Mouse (Mus musculus): Measurements from ENCODE around the gene AI661453.

AI661453 gene

GRCm38 (mm10) chr17:47504941-47505346 is 68.5 kb downstream of the AI661453 start, which contains the start of gene Ccnd3:
Gene Ccnd3 (plus strand): TSS chr17:47505051.
- no peak for DNase-seq

- no peak for DNase-seq
These were observed 69.2 kb downstream of the AI661453 start for GRCm38 (mm10) chr17:47505566-47505965.

GRCm38 (mm10) chr17:47506042-47506441 is 69.6 kb downstream of the AI661453 start:
- DNase-seq: no peak

- DNase-seq: no peak
These were observed 70.3 kb downstream of the AI661453 start for GRCm38 (mm10) chr17:47506697-47507096.

GRCm38 (mm10) chr17:47507523-47507922 is 71.1 kb downstream of the AI661453 start:
- no peak for DNase-seq

GRCm38 (mm10) chr17:47508012-47508608 is 71.7 kb downstream of the AI661453 start:
- no peak for DNase-seq

GRCm38 (mm10) chr17:47509031-47509705 is 72.8 kb downstream of the AI661453 start:
- DNase-seq: no peak

- peak; percentile 85 for DNase-seq
These were observed 75.0 kb downstream of the AI661453 start for GRCm38 (mm10) chr17:47511111-47512020.

GRCm38 (mm10) chr17:47512956-47513775 is 76.8 kb downstream of the AI661453 start:
- no peak for DNase-seq

GRCm38 (mm10) chr17:47515180-47515844 is 78.9 kb downstream of the AI661453 start:
- no peak for DNase-seq

GRCm38 (mm10) chr17:47516232-47516631 is 79.8 kb downstream of the AI661453 start:
- DNase-seq: no peak

GRCm38 (mm10) chr17:47518205-47518604 is 81.8 kb downstream of the AI661453 start:
- no peak for DNase-seq
